Mouse (Mus musculus): ENCODE data around the gene Camkv. TPM values are rescaled to one million over a fixed set of nuclear protein-coding genes. Genes with fewer than 3 reads are reported as not detected.

Gene Camkv
- polyA plus RNA-seq, 1 experiment from 2014 or later, result 18.9 TPM

DNA sequence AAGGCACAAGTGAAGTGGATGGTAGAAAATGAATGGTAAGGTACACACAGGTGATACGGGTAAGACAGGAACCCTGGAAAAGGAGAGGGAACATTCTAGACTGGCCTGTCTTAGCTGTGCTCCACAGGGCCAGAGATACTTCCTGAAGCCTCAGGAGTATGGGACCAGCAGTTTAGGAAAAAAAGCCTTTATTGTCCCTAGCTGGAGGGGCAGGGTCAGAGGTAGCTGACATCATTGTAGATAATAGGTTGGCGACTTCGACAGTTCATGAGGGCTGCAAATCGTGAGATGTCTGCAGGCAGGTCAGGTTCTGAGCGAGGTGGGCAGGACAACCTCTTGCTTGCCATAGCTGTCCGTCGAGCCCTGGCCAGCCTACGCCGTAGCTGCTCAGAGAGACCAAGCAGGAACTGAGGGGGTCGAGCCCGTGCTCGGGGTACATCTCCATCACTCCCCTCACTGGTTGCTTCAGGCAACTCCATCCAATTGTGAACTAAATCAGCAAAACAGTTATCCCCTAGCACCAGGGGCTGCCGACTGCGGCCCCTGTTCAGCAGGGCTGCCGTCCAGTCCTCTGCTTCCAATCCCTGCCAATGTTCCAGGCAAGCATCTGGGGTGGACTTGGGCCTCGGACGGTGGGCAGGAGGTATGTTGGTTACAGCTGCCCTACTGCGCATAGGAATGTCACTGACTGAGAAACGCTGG is 48.7 kb downstream of the Camkv start:
- Histone ChIP-seq H3K4me3 (replicated peaks) (peak overlapping the region; percentile 63), H3K27ac (no peak overlapping the region), H3K9ac (replicated peaks) (0 out of 2 replicates have a peak overlapping the region, but pooled peaks have one; percentile 10)

DNA sequence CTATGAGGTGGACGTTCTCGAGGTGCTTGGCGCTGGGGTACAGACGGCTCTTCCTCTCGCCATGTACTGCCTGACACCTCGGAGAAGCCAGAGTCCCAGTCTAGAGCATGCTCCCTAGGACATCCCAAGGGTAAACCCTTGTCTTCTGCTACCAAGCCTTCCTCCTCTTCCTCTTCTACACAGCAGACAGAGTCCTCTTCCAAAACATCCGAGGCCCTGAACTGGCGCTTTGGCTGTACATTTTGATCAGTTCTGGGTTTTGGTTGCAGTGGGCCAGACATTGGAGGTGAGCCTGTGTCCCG is 49.2 kb downstream of the Camkv start:
- WGBS, result 76% methylated on average over 9 of the region's 9 CpGs
- Histone ChIP-seq H3K4me2 (replicated peaks) (peak overlapping the region; percentile 76), H3K9ac (replicated peaks) (peak overlapping the region; percentile 71), H3K4me1 (replicated peaks) (peaks cover 33% of the 10 kb centered on the region), H3K27ac (no peak overlapping the region), H3K4me3 (replicated peaks) (peak overlapping the region; percentile 63), H3K27me3 (peaks cover 25% of the 10 kb centered on the region), H3K36me3 (no peaks in the 10 kb centered on the region), H3K9me3 (no peaks in the 10 kb centered on the region)
- no peak for ATAC-seq

More for the DNA sequence above, 48.7 kb downstream of the Camkv start:
- Histone ChIP-seq H3K4me2 (replicated peaks) (peak overlapping the region; percentile 76), H3K9me3 (no peaks in the 10 kb centered on the region), H3K27me3 (peaks cover 25% of the 10 kb centered on the region), H3K36me3 (no peaks in the 10 kb centered on the region), H3K4me1 (replicated peaks) (peaks cover 33% of the 10 kb centered on the region)
- 80% methylated on average over 19 of the region's 19 CpGs for WGBS
- ATAC-seq, result no peak

DNA sequence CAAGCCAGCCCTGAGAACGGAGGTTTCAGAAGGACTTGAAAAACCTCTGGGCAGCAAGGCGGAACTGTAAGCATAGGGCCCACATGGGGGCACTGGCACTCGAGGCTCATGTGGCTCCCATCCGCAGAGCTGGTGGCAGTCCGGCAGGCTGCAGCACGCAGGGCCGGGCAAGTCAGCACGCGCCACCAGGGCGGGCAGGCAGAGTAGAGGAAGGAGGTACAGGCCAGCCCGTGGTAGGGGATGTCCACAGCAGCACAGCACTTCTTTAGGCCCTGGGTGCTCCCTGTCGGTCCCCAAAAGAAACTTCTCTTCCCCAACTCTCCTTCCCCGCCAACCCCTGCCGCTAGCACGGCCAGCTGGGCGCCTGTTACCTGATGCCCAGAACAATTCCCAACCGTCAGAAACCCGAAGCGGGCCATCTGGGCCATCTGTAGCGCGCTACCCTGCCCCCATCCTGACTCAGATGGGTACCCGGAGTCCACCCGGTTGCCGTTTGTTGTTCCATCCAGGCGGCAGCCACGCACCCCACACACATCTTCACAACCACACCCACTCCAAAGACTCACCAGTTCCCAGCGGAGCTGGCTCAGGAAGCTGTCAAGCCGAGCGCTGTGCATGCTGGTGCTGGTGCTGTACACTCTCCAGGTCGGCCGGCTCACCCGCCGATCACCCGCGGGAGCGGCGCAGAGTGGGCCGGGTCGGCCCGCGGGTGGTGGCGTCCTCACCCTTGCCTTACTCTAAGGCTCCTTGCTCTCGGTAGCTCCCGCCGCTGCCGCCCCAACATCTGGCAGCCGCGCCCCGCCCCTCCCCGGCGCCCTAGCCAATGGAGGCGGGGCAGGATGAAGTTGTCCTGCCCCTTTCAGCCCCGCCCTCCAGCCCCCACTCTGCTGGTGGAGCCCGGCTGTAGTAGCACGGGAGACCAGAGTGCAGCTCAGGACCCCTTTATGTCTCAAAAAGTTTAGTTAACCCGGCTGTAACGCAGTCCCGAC is 50.0 kb downstream of the Camkv start, which contains the start of gene Inka1:
TSS of gene Inka1 (minus strand) at position 749 of the 989 bp plus-strand sequence.
- Histone ChIP-seq H3K4me3 (replicated peaks) (peak within 1 kb of the TSS; percentile 63), H3K9ac (replicated peaks) (peak within 1 kb of the TSS; percentile 71), H3K9me3 (no peaks in the 10 kb centered on the region), H3K4me2 (replicated peaks) (peak within 1 kb of the TSS; percentile 76), H3K36me3 (no peaks in the 10 kb centered on the region), H3K4me1 (replicated peaks) (peaks cover 33% of the 10 kb centered on the region), H3K27me3 (peaks cover 25% of the 10 kb centered on the region), H3K27ac (peak within 1 kb of the TSS; percentile 16; the same call in 1 of the 2 replicates)
- ATAC-seq, result peak; percentile 79
- WGBS, result under 1% methylated on average over 58 of the region's 58 CpGs

DNA sequence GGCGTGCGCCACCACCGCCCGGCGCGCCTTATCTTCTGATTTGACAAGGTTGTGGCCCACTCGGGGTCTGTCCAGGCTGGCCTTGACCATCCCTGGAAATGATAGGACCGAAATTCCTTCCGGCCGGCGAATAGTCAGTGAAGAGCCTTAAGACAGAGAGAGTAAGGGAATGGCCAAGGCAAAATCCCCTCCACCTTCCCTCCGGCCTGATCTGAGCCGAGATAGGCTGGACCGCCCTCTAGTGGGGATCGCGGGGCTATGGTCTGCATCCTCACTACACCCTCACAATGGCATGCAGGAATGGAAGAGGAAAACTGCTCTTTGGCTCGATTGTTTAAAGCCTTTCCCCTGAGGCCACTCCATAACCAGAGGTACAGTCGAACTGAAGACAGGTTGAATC is 50.9 kb downstream of the Camkv start:
- no peak overlapping the region for H3K9ac ChIP-seq (replicated peaks)
- H3K9me3 ChIP-seq, result no peaks in the 10 kb centered on the region
- 9% methylated on average over 18 of the region's 18 CpGs for WGBS
- H3K36me3 ChIP-seq, result no peaks in the 10 kb centered on the region
- no peak overlapping the region for H3K27ac ChIP-seq
- peak; percentile 65 for ATAC-seq
- H3K4me1 ChIP-seq (replicated peaks), result peaks cover 33% of the 10 kb centered on the region
- peak overlapping the region; percentile 63; the same call in 1 of the 2 replicates for H3K4me3 ChIP-seq (replicated peaks)
- H3K27me3 ChIP-seq, result peaks cover 25% of the 10 kb centered on the region
- H3K4me2 ChIP-seq (replicated peaks), result peak overlapping the region; percentile 76

DNA sequence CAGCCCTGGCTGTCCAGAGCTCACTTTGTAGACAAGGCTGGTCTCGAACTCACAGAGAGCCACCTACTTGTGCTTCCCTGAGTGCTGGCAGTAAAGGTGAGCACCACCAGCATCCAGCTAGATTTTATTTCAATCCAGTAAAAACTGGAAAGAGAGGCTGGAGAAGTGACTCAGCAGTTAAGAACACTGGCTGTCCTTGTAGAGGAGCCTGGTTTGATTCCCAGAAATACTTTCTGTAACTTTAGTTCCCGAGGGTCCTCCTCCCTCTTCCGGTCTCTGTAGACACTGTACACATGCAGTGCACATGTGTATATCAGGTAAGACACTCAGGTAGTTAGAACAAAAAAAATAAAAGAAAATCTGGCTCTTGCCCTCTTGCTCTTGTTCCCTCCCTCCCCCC is 52.5 kb downstream of the Camkv start:
- ATAC-seq, result no peak
- peaks cover 24% of the 10 kb centered on the region for H3K4me1 ChIP-seq (replicated peaks)
- H3K27me3 ChIP-seq, result peaks cover 23% of the 10 kb centered on the region
- no peak overlapping the region for H3K4me3 ChIP-seq (replicated peaks)
- H3K27ac ChIP-seq, result no peak overlapping the region
- H3K36me3 ChIP-seq, result no peaks in the 10 kb centered on the region
- 89% methylated on average over 3 of the region's 3 CpGs for WGBS
- no peak overlapping the region for H3K9ac ChIP-seq (replicated peaks)
- no peak overlapping the region for H3K4me2 ChIP-seq (replicated peaks)
- no peaks in the 10 kb centered on the region for H3K9me3 ChIP-seq

DNA sequence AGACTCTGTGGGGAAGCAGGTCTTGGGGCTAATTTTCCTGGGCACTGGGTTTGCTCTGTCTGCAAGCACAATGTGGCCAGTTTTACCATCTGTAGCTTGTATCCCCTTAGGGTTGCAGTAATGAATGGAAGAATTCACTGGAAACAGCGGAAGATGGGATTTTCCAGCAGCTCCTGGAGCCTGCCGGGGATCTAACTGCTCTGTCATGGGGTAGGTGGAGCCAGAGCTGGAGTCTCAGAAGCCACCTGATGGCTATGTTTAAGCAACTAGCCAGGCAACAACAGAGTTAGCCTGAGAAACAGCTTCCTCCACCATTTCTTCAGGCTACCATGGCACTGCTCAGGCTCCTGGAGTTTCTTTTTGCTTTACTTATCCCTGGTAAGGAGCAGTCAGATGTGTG is 56.7 kb downstream of the Camkv start, which contains the start of gene Cdhr4:
TSS of gene Cdhr4 (plus strand) at position 301 of the 400 bp plus-strand sequence.
- 75% methylated on average over 2 of the region's 2 CpGs for WGBS
- ATAC-seq, result no peak

DNA sequence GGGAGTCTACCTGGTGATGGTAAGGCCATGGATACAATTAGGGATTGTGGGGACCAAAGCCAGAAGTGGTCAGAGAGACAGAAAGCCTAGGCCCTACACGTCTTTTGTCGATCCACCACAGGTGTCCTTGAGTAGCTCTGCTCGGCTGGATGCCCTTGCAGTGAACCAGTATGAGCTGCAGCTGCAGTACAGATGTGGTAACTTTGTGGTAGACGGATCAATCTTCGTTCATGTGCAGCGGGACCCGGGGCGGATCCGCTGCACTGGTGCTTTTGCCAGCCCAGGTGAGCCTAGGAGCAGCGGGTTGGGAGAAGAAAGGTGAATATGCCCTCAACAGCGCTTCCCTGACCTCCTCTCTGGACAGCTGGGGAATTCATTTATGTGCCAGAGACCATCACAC is 57.5 kb downstream of the Camkv start:
- Histone ChIP-seq H3K4me1 (replicated peaks) (no peaks in the 10 kb centered on the region), H3K27ac (no peak overlapping the region), H3K36me3 (no peaks in the 10 kb centered on the region), H3K9ac (replicated peaks) (no peak overlapping the region), H3K9me3 (no peaks in the 10 kb centered on the region), H3K4me2 (replicated peaks) (no peak overlapping the region), H3K4me3 (replicated peaks) (no peak overlapping the region), H3K27me3 (no peaks in the 10 kb centered on the region)
- 85% methylated on average over 11 of the region's 11 CpGs for WGBS
- no peak for ATAC-seq

More for the DNA sequence above, 56.7 kb downstream of the Camkv start, which contains the start of gene Cdhr4:
- no peaks in the 10 kb centered on the region for H3K27me3 ChIP-seq
- no peaks in the 10 kb centered on the region for H3K9me3 ChIP-seq
- no peak within 1 kb of the TSS for H3K27ac ChIP-seq
- no peak within 1 kb of the TSS for H3K9ac ChIP-seq (replicated peaks)
- H3K4me2 ChIP-seq (replicated peaks), result no peak within 1 kb of the TSS
- no peak within 1 kb of the TSS for H3K4me3 ChIP-seq (replicated peaks)
- H3K4me1 ChIP-seq (replicated peaks), result no peaks in the 10 kb centered on the region
- H3K36me3 ChIP-seq, result no peaks in the 10 kb centered on the region

DNA sequence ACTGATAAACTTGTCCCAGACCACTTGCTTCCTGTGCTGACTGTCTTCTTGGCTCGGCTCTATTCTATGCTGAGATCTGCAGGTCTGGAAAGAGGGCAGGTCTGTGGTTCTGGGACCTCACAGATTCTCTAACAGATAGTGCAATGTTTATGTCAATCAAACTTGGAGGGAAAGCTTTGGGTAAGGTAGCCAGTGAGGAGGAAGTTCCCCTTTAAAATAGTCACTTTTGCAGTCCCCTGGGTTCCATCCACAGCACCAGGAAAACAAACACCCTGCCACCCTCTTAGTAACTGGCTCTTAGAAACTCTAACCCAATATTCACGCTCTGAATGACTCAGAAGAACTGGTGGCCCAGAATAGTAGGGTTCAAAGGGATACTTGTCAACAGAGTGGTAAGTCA is 59.0 kb downstream of the Camkv start:
- H3K27me3 ChIP-seq, result no peaks in the 10 kb centered on the region
- H3K4me3 ChIP-seq (replicated peaks), result no peak overlapping the region
- 68% methylated on average over 2 of the region's 2 CpGs for WGBS
- H3K9me3 ChIP-seq, result no peaks in the 10 kb centered on the region
- no peaks in the 10 kb centered on the region for H3K4me1 ChIP-seq (replicated peaks)
- no peaks in the 10 kb centered on the region for H3K36me3 ChIP-seq
- no peak overlapping the region for H3K9ac ChIP-seq (replicated peaks)
- ATAC-seq, result no peak
- H3K27ac ChIP-seq, result no peak overlapping the region
- H3K4me2 ChIP-seq (replicated peaks), result no peak overlapping the region

DNA sequence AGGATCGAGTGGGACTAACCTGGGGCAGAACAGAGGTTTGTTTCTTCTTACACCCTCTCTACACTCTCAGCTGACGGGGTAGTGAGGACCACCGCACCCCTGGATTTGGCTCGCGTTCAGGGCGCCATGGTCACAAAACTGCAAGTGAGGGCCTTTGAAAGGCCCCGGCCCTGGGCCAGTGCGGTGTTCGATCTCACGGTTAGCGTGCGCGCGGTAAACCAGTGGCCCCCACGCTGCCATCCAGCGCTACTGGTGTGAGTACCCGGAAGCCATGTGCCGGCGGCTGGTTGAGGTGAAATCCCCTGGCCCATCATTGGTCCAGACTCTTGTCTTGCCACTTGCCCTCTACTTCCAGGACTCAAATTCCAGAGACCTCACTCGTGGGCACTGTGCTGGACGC is 60.0 kb downstream of the Camkv start:
- no peaks in the 10 kb centered on the region for H3K36me3 ChIP-seq

DNA sequence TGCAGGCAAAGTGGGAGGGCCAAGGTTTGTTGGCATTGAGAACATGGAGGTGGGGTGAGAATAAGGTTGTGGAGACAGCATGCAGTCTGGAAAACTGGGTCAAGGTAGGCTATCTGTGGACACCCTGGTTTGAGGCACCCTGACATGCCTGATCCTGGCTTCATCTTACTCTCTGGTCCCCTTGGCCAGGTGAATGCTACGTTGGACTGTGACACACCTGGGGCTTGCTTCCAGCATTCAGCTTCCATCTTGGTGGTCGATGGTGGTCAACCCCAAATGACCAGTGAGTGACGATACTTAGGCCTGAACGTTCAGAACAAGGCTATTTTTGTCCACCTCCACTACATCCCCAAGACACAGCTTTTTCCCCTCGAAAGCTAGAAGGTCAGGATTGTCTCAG is 60.6 kb downstream of the Camkv start, which contains the start of gene Gm20662:
TSS of gene Gm20662 (plus strand) at position 301 of the 400 bp plus-strand sequence.
- no peaks in the 10 kb centered on the region for H3K36me3 ChIP-seq
- no peaks in the 10 kb centered on the region for H3K9me3 ChIP-seq
- no peaks in the 10 kb centered on the region for H3K27me3 ChIP-seq
- no peak within 1 kb of the TSS for H3K27ac ChIP-seq
- ATAC-seq, result no peak
- H3K9ac ChIP-seq (replicated peaks), result no peak within 1 kb of the TSS
- WGBS, result 94% methylated on average over 5 of the region's 5 CpGs
- H3K4me2 ChIP-seq (replicated peaks), result no peak within 1 kb of the TSS
- no peaks in the 10 kb centered on the region for H3K4me1 ChIP-seq (replicated peaks)
- H3K4me3 ChIP-seq (replicated peaks), result no peak within 1 kb of the TSS

More for the DNA sequence above, 60.0 kb downstream of the Camkv start:
- no peaks in the 10 kb centered on the region for H3K27me3 ChIP-seq
- 93% methylated on average over 21 of the region's 21 CpGs for WGBS
- H3K9me3 ChIP-seq, result no peaks in the 10 kb centered on the region
- ATAC-seq, result no peak
- no peak overlapping the region for H3K9ac ChIP-seq (replicated peaks)
- H3K4me2 ChIP-seq (replicated peaks), result no peak overlapping the region
- no peak overlapping the region for H3K4me3 ChIP-seq (replicated peaks)
- H3K27ac ChIP-seq, result no peak overlapping the region
- H3K4me1 ChIP-seq (replicated peaks), result no peaks in the 10 kb centered on the region

All from midbrain, embryonic 13.5 days (tissue).